Mouse (Mus musculus): ENCODE measurements around the gene Tmem167b.
A peak's percentile ranks its signal among the peaks of the same experiment; 100 is the strongest.
"Not testable (repeated sequence)": the region's sequence is repeated elsewhere in the genome, so short reads cannot be mapped to it uniquely, and the experiment has no call there.

The Tmem167b gene

GRCm38 (mm10) chr3:108562133-108562730 is at the start of gene Tmem167b:
TSS of gene Tmem167b (minus strand) at chr3:108562466.
- peak; percentile 99 for DNase-seq (ENCODE audit: low spot score)

GRCm38 (mm10) chr3:108608906-108609305 is 46.6 kb upstream of the Tmem167b start:
- DNase-seq (ENCODE audit: low spot score): no peak

GRCm38 (mm10) chr3:108591530-108592522 is 29.6 kb upstream of the Tmem167b start:
- no peak for DNase-seq (ENCODE audit: low spot score)

- peak; percentile 97 for DNase-seq (ENCODE audit: low spot score)
Observed at GRCm38 (mm10) chr3:108590786-108591529, 28.7 kb upstream of the Tmem167b start, which contains the start of gene Wdr47. TSS of gene Wdr47 (plus strand) at chr3:108591279.

GRCm38 (mm10) chr3:108588446-108588845 is 26.2 kb upstream of the Tmem167b start:
- DNase-seq (ENCODE audit: low spot score): no peak

GRCm38 (mm10) chr3:108584580-108584979 is 22.3 kb upstream of the Tmem167b start:
- DNase-seq (ENCODE audit: low spot score): no peak

- no peak for DNase-seq (ENCODE audit: low spot score)
Observed at GRCm38 (mm10) chr3:108574018-108574417, 11.8 kb upstream of the Tmem167b start.

- DNase-seq (ENCODE audit: low spot score): no peak
Observed at GRCm38 (mm10) chr3:108572309-108573010, 10.2 kb upstream of the Tmem167b start.

- DNase-seq (ENCODE audit: low spot score): peak; percentile 98
Observed at GRCm38 (mm10) chr3:108571443-108572294, 9.4 kb upstream of the Tmem167b start, which contains the start of gene Taf13. TSS of gene Taf13 (plus strand) at chr3:108571698.

GRCm38 (mm10) chr3:108570813-108571212 is 8.5 kb upstream of the Tmem167b start:
- DNase-seq (ENCODE audit: low spot score): no peak

- DNase-seq (ENCODE audit: low spot score): not testable (repeated sequence)
Observed at GRCm38 (mm10) chr3:108569636-108570035, 7.4 kb upstream of the Tmem167b start.

- no peak for DNase-seq (ENCODE audit: low spot score)
Observed at GRCm38 (mm10) chr3:108567990-108568877, 6.0 kb upstream of the Tmem167b start.

GRCm38 (mm10) chr3:108563309-108563708 is 1.0 kb upstream of the Tmem167b start:
- DNase-seq (ENCODE audit: low spot score): peak; percentile 90

- DNase-seq (ENCODE audit: low spot score): peak; percentile 26
Observed at GRCm38 (mm10) chr3:108562777-108563271, 558 bp upstream of the Tmem167b start.

GRCm38 (mm10) chr3:108557888-108558287 is 4.4 kb downstream of the Tmem167b start:
- no peak for DNase-seq (ENCODE audit: low spot score)

GRCm38 (mm10) chr3:108554587-108555312 is 7.5 kb downstream of the Tmem167b start:
- DNase-seq (ENCODE audit: low spot score): peak; percentile 96

- DNase-seq (ENCODE audit: low spot score): peak; percentile 21
Observed at GRCm38 (mm10) chr3:108554111-108554561, 8.1 kb downstream of the Tmem167b start.

- DNase-seq (ENCODE audit: low spot score): no peak
Observed at GRCm38 (mm10) chr3:108542299-108542698, 20.0 kb downstream of the Tmem167b start.
